Mouse (Mus musculus) neural tube, embryonic 15.5 days (tissue): ENCODE measurements around the gene Mms19. TPM values are rescaled to one million over a fixed set of nuclear protein-coding genes. Genes with fewer than 3 reads are reported as not detected.

Experiments used
- ATAC-seq: fragments of 200-750 bp; cut with Nextera tagmentation; 2 replicates; pipeline ENCODE4 v1.8.0; 2017; ENCODE audit warnings: mild to moderate bottlenecking, moderate TSS enrichment, moderate library complexity; ENCODE audit not compliant: low FRiP score
- H3K27ac ChIP-seq: fragments of 300-500 bp; sonication (generic); replicated peaks from 2 replicates; pipeline ENCODE4 v1.5.1; 2015; ENCODE audit warnings: mild to moderate bottlenecking, inconsistent platforms
- H3K27me3 ChIP-seq: fragments of 300-500 bp; sonication (generic); replicated peaks from 2 replicates; pipeline ENCODE4 v1.6.1; 2015; ENCODE audit warnings: inconsistent platforms
- H3K36me3 ChIP-seq: fragments of 300-500 bp; sonication (generic); 2 replicates; pipeline ENCODE4 v1.6.1; 2015; ENCODE audit warnings: inconsistent platforms
- H3K4me1 ChIP-seq: fragments of 300-500 bp; sonication (generic); 2 replicates; pipeline ENCODE4 v1.6.1; 2015; ENCODE audit warnings: inconsistent platforms
- H3K4me2 ChIP-seq: fragments of 300-500 bp; sonication (generic); 2 replicates; pipeline ENCODE4 v1.6.1; 2015; ENCODE audit warnings: inconsistent platforms, mild to moderate bottlenecking, moderate library complexity
- H3K4me3 ChIP-seq: fragments of 300-500 bp; sonication (generic); replicated peaks from 2 replicates; pipeline ENCODE4 v1.5.1; 2015; ENCODE audit warnings: mild to moderate bottlenecking, inconsistent platforms
- H3K9ac ChIP-seq: fragments of 300-500 bp; sonication (generic); replicated peaks from 2 replicates; pipeline ENCODE4 v1.6.1; 2015; ENCODE audit warnings: mild to moderate bottlenecking, inconsistent platforms
- H3K9me3 ChIP-seq: fragments of 300-500 bp; sonication (generic); replicated peaks from 2 replicates; pipeline ENCODE4 v1.6.1; 2016; ENCODE audit warnings: inconsistent platforms
- WGBS: fragments of 180-500 bp; shearing (Covaris S2); methylation state at CpG from one replicate; pipeline ENCODE4 v1.1.7; 2015; ENCODE audit warnings: mixed read lengths; 5-methylcytosine and 5-hydroxymethylcytosine counted together
- polyA plus RNA-seq: library from polyadenylated mRNA; unstranded; fragments of >200 nt; fragmentation: Nextera tagmentation; extraction: Ambion mirVana; gene quantifications from 2 replicates; pipeline ENCODE4 v1.2.1, GENCODE M21; 2015

The Mms19 gene
- polyA plus RNA-seq, 1 experiment from 2014 or later, result 31.0 TPM

DNA sequence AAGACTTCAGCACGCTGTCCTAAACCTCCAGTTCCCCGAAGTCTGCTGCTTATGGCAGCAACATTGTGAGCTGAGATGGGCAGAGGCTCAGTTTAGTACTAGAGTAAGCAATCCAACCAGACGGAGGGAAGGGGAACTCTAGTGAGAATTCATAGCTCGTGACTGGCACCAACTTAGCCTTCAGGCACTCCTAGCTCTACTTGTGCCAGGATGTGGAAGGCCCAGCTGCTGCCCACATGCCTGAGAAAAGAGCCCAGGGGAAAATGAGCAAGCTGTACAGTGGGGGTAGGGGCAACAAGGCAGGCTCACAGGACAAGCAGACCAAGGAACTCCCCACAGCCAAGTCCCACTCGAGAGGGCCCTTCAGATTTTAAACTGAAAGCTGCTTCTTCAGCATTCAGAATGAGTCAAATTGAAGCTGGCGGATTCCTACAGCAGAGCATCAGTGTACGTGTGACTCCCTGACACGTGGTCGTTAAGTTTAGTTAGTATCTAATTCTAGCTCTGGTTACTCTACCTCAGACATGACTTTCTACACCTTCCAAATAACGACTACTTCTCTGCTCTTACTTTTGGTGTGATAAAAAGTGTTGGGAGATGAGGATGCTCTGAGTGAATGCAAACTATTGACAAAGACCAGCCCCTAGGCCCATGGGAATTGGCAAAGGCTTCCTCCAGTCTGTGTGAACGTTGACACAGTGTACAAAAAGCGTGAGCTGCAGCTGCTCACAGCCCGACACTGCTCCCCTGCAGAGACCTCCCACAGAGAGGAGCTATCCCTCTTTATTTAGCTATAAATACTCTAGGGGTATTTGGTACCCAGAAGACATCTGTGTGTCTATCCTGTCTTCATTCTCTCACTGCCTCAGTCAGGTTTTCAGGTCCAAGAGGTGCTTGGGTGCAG, 6.8 kb downstream of the Mms19 start:
- ATAC-seq, result no peak
- H3K27ac ChIP-seq, result peak overlapping the region; percentile 56
- H3K4me1 ChIP-seq, result peaks cover 31% of the 10 kb centered on the region
- no peaks in the 10 kb centered on the region for H3K27me3 ChIP-seq
- no peak overlapping the region for H3K4me2 ChIP-seq
- H3K36me3 ChIP-seq, result peaks cover 2% of the 10 kb centered on the region; the same call in 1 of the 2 replicates
- WGBS, result 36% methylated on average over 13 of the region's 13 CpGs
- no peak overlapping the region for H3K9ac ChIP-seq
- H3K9me3 ChIP-seq, result no peaks in the 10 kb centered on the region
- no peak overlapping the region for H3K4me3 ChIP-seq

DNA sequence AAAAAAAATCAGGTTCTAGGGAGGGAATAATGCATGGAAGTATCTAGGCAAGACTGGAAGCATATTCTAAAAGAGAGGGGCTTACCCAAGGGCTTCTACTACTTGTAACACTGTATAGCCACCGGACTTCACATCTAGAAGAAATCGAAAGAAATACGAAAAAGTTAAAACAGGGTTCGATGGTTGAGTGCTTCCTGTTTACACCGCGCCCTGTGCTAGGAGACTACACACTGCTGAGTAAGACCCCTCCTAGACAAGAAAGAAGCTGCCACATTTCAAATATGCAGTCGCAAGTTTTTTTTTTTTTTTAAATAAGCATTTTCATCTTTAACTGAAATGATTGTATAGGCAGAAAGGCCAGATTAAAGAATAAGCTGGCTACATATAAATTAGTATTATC, 11.3 kb downstream of the Mms19 start:
- Histone ChIP-seq H3K36me3 (peaks cover 40% of the 10 kb centered on the region), H3K4me2 (no peak overlapping the region), H3K9me3 (no peaks in the 10 kb centered on the region), H3K4me1 (peaks cover 9% of the 10 kb centered on the region), H3K27me3 (no peaks in the 10 kb centered on the region), H3K4me3 (no peak overlapping the region), H3K27ac (no peak overlapping the region), H3K9ac (no peak overlapping the region)
- WGBS, result 96% methylated on average over 7 of the region's 7 CpGs
- no peak for ATAC-seq

- Histone ChIP-seq H3K9ac (no peak overlapping the region), H3K27me3 (no peaks in the 10 kb centered on the region), H3K36me3 (peaks cover 92% of the 10 kb centered on the region), H3K4me1 (no peaks in the 10 kb centered on the region), H3K9me3 (no peaks in the 10 kb centered on the region), H3K27ac (no peak overlapping the region), H3K4me3 (no peak overlapping the region), H3K4me2 (no peak overlapping the region)
- ATAC-seq, result no peak
- WGBS, result 93% methylated on average over 3 of the region's 3 CpGs
Observed at GRCm38 (mm10) chr19:41953574-41953973, 27.4 kb downstream of the Mms19 start.

- Histone ChIP-seq H3K27ac (no peak overlapping the region), H3K36me3 (peaks cover 91% of the 10 kb centered on the region), H3K4me2 (no peak overlapping the region), H3K4me1 (no peaks in the 10 kb centered on the region), H3K4me3 (no peak overlapping the region), H3K9ac (no peak overlapping the region), H3K27me3 (no peaks in the 10 kb centered on the region), H3K9me3 (no peaks in the 10 kb centered on the region)
- no peak for ATAC-seq
- WGBS, result 90% methylated on average over 4 of the region's 4 CpGs
Observed at GRCm38 (mm10) chr19:41952287-41952686, 28.7 kb downstream of the Mms19 start.

DNA sequence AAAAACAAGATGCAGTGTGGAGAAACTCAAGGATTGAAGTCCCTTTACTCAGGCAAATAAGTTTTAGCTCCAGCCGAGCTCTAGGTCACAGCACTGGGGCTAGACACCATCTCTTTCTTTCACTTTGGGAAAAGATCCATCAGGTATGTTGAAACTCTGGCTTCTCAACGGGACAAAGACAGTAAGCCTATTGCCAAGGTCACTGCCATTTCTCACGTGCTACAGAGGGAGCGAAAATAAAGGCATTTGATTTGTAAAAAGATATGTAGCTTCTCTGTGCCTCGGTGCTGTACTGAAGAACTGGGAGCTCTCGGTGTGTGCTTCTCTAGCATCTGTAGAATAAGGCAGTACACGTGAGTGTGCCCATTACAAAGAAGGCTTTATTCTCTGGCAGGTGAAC, 37.1 kb downstream of the Mms19 start:
- ATAC-seq, result no peak
- Histone ChIP-seq H3K4me2 (no peak overlapping the region), H3K27me3 (no peaks in the 10 kb centered on the region), H3K4me1 (no peaks in the 10 kb centered on the region), H3K4me3 (no peak overlapping the region), H3K9me3 (no peaks in the 10 kb centered on the region), H3K36me3 (peaks cover 92% of the 10 kb centered on the region), H3K27ac (no peak overlapping the region), H3K9ac (no peak overlapping the region)
- 92% methylated on average over 7 of the region's 7 CpGs for WGBS

GRCm38 (mm10) chr19:41938539-41938938, 42.4 kb downstream of the Mms19 start:
- Histone ChIP-seq H3K27ac (no peak overlapping the region), H3K36me3 (peaks cover 58% of the 10 kb centered on the region), H3K27me3 (no peaks in the 10 kb centered on the region), H3K4me2 (no peak overlapping the region), H3K9me3 (no peaks in the 10 kb centered on the region), H3K4me3 (no peak overlapping the region), H3K4me1 (peaks cover 17% of the 10 kb centered on the region), H3K9ac (no peak overlapping the region)
- 92% methylated on average over 5 of the region's 5 CpGs for WGBS
- ATAC-seq, result no peak

DNA sequence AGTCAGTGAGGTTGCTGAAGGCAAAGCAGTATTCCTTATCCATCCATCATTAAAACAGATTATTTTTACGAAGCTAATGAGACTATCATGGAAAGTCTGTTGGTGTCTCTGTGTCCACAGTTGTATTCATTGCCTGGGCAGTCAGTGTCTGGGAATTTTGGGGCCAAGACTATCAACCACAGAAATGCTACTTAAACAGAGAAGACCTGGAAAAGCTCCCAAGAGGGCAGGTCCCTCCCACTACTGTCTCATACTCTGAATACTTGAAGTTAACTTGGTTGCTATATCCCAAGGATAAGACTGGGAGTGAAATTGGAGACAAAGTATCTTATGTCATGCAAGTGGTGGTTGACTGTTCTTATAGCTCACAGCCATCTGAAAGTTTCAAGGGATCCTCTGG, 45.0 kb downstream of the Mms19 start:
- Histone ChIP-seq H3K9me3 (no peaks in the 10 kb centered on the region), H3K27me3 (no peaks in the 10 kb centered on the region), H3K4me2 (no peak overlapping the region), H3K36me3 (peaks cover 35% of the 10 kb centered on the region), H3K27ac (no peak overlapping the region), H3K9ac (no peak overlapping the region), H3K4me3 (no peak overlapping the region), H3K4me1 (peaks cover 27% of the 10 kb centered on the region)
- ATAC-seq, result no peak
- 98% methylated on average over 1 of the region's 1 CpGs for WGBS

DNA sequence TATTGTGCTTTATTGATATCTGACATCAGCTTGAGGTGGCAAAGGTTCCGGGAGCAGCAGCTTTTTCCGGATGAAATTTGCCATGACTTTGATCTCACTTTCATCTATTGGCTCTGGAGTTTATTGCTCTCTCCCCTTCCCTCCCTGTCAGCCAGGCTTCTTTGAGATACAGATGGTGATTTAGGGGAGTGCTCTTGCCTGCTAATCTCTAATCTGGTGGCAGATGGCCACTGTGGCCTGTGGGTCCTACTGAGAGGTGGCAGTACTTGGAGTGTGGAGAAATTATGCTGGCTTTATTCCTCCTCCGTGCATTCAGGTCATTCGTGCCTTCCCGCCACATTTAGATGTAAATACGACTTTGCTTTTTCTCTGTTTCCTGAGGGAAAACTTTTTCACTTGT, 46.8 kb downstream of the Mms19 start:
- no peaks in the 10 kb centered on the region for H3K27me3 ChIP-seq
- H3K4me2 ChIP-seq, result peak overlapping the region; percentile 78
- WGBS, result 7% methylated on average over 6 of the region's 6 CpGs
- H3K9me3 ChIP-seq, result no peaks in the 10 kb centered on the region
- no peak for ATAC-seq
- peaks cover 27% of the 10 kb centered on the region for H3K4me1 ChIP-seq
- no peak overlapping the region for H3K27ac ChIP-seq
- H3K9ac ChIP-seq, result peak overlapping the region; percentile 80
- peaks cover 30% of the 10 kb centered on the region for H3K36me3 ChIP-seq
- H3K4me3 ChIP-seq, result peak overlapping the region; percentile 88

GRCm38 (mm10) chr19:41933179-41934086, 47.5 kb downstream of the Mms19 start, which contains the start of the genes Exosc1 and Zdhhc16:
Gene Exosc1 (minus strand): TSS chr19:41933423.
Gene Zdhhc16 (plus strand): TSS chr19:41933480.
- Histone ChIP-seq H3K4me3 (peak within 1 kb of the TSS; percentile 88), H3K9ac (peak within 1 kb of the TSS; percentile 80), H3K9me3 (no peaks in the 10 kb centered on the region), H3K27ac (peak within 1 kb of the TSS; percentile 81), H3K4me2 (peak within 1 kb of the TSS; percentile 91), H3K36me3 (peaks cover 29% of the 10 kb centered on the region), H3K27me3 (no peaks in the 10 kb centered on the region), H3K4me1 (peaks cover 27% of the 10 kb centered on the region)
- ATAC-seq, result peak; percentile 100
- under 1% methylated on average over 47 of the region's 47 CpGs for WGBS

GRCm38 (mm10) chr19:41932686-41933085, 48.3 kb downstream of the Mms19 start:
- Histone ChIP-seq H3K4me2 (peak overlapping the region; percentile 91), H3K27ac (peak overlapping the region; percentile 81), H3K36me3 (peaks cover 29% of the 10 kb centered on the region), H3K27me3 (no peaks in the 10 kb centered on the region), H3K4me3 (peak overlapping the region; percentile 88), H3K9ac (peak overlapping the region; percentile 75), H3K9me3 (no peaks in the 10 kb centered on the region), H3K4me1 (peaks cover 27% of the 10 kb centered on the region)
- ATAC-seq, result peak; percentile 30
- under 1% methylated on average over 28 of the region's 28 CpGs for WGBS

- Histone ChIP-seq H3K27me3 (no peaks in the 10 kb centered on the region), H3K27ac (no peak overlapping the region), H3K4me2 (no peak overlapping the region), H3K4me3 (no peak overlapping the region), H3K9ac (no peak overlapping the region), H3K36me3 (peaks cover 61% of the 10 kb centered on the region), H3K4me1 (no peaks in the 10 kb centered on the region), H3K9me3 (no peaks in the 10 kb centered on the region)
- no peak for ATAC-seq
- WGBS, result 83% methylated on average over 5 of the region's 5 CpGs
Observed at GRCm38 (mm10) chr19:41920412-41921067, 60.4 kb downstream of the Mms19 start.
